Mouse (Mus musculus) stomach, postnatal 0 days (tissue): ENCODE data around the gene Glrx. TPM values are rescaled to one million over a fixed set of nuclear protein-coding genes. Genes with fewer than 3 reads are reported as not detected.

Experiments used
- ATAC-seq: fragments of 200-750 bp; cut with Nextera tagmentation; 2 replicates; pipeline ENCODE4 v1.8.0; 2017; ENCODE audit not compliant: low FRiP score, low TSS enrichment
- DNase-seq: peaks from one replicate; pipeline ENCODE4 v3.0.0-alpha.2; 2016; ENCODE audit warnings: low spot score
- H3K27ac ChIP-seq: fragments of 300-500 bp; sonication (generic); replicated peaks from 2 replicates; pipeline ENCODE4 v1.5.1; 2014; ENCODE audit warnings: mild to moderate bottlenecking, control low read depth
- H3K27me3 ChIP-seq: fragments of 300-500 bp; sonication (generic); 2 replicates; pipeline ENCODE4 v1.6.1; 2014; ENCODE audit warnings: low read length; ENCODE audit not compliant: control insufficient read depth, insufficient read depth
- H3K36me3 ChIP-seq: fragments of 300-500 bp; sonication (generic); 2 replicates; pipeline ENCODE4 v1.6.1; 2014; ENCODE audit warnings: low read length, mixed read lengths; ENCODE audit not compliant: control insufficient read depth, insufficient read depth
- H3K4me1 ChIP-seq: fragments of 300-500 bp; sonication (generic); replicated peaks from 2 replicates; pipeline ENCODE4 v1.6.1; 2014; ENCODE audit warnings: antibody characterized with exemption; ENCODE audit not compliant: control insufficient read depth, insufficient read depth
- H3K4me2 ChIP-seq: fragments of 300-500 bp; sonication (generic); replicated peaks from 2 replicates; pipeline ENCODE4 v1.6.1; 2014; ENCODE audit warnings: low read depth, mild to moderate bottlenecking, control low read depth, moderate library complexity
- H3K4me3 ChIP-seq: fragments of 300-500 bp; sonication (generic); 2 replicates; pipeline ENCODE4 v1.5.1; 2014; ENCODE audit warnings: low read depth, low read length, control low read depth
- H3K9ac ChIP-seq: fragments of 300-500 bp; sonication (generic); 2 replicates; pipeline ENCODE4 v1.6.1; 2014; ENCODE audit warnings: mild to moderate bottlenecking, low read length, control low read depth, mixed read lengths
- H3K9me3 ChIP-seq: fragments of 300-500 bp; sonication (generic); 2 replicates; pipeline ENCODE4 v1.6.1; 2016; ENCODE audit warnings: low read length; ENCODE audit not compliant: control insufficient read depth
- CTCF ChIP-seq: IDR thresholded peaks from 2 replicates; pipeline ENCODE4 v1.5.1; 2016; ENCODE audit warnings: antibody characterized with exemption, low read depth, mild to moderate bottlenecking, moderate library complexity
- EP300 ChIP-seq: optimal IDR thresholded peaks from 2 replicates; pipeline ENCODE3; 2016; ENCODE audit warnings: antibody characterized with exemption
- WGBS: fragments of 180-500 bp; shearing (Covaris S2); extraction: QIAGEN DNeasy Blood & Tissue Kit; methylation state at CpG from one replicate; pipeline ENCODE4 v1.1.7; 2014; 5-methylcytosine and 5-hydroxymethylcytosine counted together
- polyA plus RNA-seq: library from polyadenylated mRNA; unstranded; fragments of >200 nt; fragmentation: Nextera tagmentation; extraction: Ambion mirVana; gene quantifications from 2 replicates; pipeline ENCODE4 v1.2.1, GENCODE M21; 2015

Glrx gene
- 416 and 426 TPM in 2 replicates for polyA plus RNA-seq

DNA sequence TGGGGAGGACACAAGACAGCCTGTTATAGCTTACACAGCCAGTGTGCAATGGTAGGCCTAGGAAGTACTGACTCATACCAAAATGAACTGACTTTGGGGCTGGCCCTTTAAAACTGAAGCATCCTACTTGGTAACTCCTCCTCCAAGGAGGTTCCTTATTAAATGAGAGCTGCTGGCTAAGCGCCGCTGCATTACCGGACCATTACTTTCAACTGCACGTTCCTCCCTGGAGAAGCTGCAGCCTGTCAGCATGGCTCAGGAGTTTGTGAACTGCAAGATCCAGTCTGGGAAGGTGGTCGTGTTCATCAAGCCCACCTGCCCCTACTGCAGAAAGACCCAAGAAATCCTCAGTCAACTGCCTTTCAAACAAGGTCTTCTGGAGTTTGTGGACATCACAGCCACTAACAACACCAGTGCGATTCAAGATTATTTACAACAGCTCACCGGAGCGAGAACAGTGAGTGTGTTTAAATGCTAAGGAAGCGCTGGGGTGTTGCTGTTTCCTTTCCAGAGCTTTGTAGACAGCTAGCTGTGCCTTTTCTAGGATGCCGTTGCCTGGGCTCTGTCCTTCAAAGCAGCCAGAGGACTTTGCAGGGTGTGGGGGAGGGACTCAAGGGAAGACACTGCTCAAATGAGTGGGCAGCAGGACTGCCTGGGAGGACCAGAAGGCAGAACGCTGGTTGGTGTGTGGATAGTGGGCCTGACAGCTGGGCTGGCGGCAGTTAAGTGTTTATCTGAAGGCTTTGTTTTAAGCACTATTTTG, at the start of gene Glrx:
Gene Glrx (plus strand): TSS at position 150 of the 763 bp plus-strand sequence.
- WGBS: under 1% methylated on average over 12 of the region's 12 CpGs
- H3K9ac ChIP-seq: peak within 1 kb of the TSS; percentile 63
- ATAC-seq: peak; percentile 88

DNA sequence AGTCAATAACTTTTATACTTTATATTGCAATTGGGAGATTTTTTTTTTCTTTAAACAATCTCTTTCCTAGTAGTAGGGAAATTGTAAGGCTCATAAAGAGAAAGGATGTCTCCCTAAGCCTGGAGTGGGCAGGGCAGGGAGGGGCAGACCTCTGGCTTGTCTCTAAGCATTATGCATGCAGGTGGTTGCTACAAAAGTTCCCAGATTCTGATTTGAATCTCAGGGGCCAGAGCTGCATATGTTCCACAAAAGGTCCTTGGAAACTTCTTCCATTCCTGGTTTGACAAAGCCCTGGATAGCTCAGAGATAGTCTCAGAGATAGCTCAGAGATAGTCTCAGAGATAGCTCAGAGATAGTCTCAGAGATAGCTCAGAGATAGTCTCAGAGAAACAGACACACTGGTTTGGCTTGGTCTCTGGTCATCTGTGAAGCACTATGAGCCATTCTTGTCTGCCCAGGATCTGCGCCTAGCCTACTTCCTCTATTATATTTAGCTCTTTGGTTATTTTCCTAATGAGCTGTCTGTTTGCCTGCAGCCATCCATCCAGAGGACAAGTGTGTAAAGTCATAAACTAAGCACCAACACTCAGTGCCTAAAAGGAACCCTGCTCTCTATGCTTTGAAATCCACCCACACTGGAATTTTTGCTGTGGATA, 49.0 kb upstream of the Glrx start:
- no peaks in the 10 kb centered on the region for H3K9me3 ChIP-seq
- 69% methylated on average over 1 of the region's 1 CpGs for WGBS
- H3K9ac ChIP-seq: no peak overlapping the region
- H3K36me3 ChIP-seq: no peaks in the 10 kb centered on the region
- H3K4me1 ChIP-seq: no peaks in the 10 kb centered on the region
- H3K4me2 ChIP-seq: no peak overlapping the region
- no peak overlapping the region for H3K4me3 ChIP-seq
- no peak overlapping the region for H3K27ac ChIP-seq
- ATAC-seq (no peak), DNase-seq (no peak)
- no peaks in the 10 kb centered on the region for H3K27me3 ChIP-seq
- no peak for TF ChIP-seq CTCF

More for the DNA sequence above, at the start of gene Glrx:
- peak within 1 kb of the TSS; percentile 88 for H3K27ac ChIP-seq
- H3K27me3 ChIP-seq: no peaks in the 10 kb centered on the region
- peak within 1 kb of the TSS; percentile 69 for H3K4me2 ChIP-seq
- TF ChIP-seq CTCF (no peak), EP300 (no peak)
- no peaks in the 10 kb centered on the region for H3K36me3 ChIP-seq
- peak; percentile 76 for DNase-seq
- no peaks in the 10 kb centered on the region for H3K9me3 ChIP-seq
- peak within 1 kb of the TSS; percentile 66 for H3K4me3 ChIP-seq
- H3K4me1 ChIP-seq: peaks cover 2% of the 10 kb centered on the region

DNA sequence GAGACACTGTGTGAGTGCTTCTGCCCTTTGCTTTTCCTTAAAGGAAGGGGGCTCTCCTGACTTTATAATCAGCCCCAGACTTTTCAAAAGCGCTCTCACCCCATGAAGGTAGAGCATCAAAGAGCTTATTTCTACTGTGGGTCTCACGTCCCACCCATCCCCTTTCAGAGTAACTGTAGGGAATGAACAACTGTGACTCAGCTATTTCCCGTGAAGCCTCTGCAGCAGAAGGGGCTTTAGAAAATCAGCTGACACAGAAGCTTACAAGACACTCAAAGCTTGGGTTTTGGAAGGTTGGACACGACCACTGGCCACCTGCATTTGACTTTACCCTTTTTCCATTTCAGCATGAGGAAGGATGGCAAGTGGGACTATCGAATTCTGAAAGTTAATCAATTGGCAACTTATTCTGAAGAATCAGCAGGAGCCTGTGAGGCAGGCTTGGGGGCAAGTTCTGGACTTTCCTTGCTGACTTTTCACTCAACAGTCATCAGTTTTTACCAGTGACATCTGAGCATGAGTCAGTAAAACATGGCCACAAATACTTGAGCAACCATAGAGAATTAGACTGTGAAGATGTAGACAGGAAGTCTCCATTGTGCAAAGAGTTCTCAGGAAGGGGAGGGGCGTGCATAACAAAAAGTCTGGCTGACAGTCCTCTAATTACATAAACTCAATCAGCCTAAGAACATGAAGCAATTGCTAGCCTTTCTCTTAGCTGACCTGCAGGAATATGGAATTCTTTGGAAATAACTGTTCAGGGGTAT, 45.6 kb upstream of the Glrx start:
- DNase-seq (peak; percentile 9), ATAC-seq (no peak)
- H3K36me3 ChIP-seq: no peaks in the 10 kb centered on the region

DNA sequence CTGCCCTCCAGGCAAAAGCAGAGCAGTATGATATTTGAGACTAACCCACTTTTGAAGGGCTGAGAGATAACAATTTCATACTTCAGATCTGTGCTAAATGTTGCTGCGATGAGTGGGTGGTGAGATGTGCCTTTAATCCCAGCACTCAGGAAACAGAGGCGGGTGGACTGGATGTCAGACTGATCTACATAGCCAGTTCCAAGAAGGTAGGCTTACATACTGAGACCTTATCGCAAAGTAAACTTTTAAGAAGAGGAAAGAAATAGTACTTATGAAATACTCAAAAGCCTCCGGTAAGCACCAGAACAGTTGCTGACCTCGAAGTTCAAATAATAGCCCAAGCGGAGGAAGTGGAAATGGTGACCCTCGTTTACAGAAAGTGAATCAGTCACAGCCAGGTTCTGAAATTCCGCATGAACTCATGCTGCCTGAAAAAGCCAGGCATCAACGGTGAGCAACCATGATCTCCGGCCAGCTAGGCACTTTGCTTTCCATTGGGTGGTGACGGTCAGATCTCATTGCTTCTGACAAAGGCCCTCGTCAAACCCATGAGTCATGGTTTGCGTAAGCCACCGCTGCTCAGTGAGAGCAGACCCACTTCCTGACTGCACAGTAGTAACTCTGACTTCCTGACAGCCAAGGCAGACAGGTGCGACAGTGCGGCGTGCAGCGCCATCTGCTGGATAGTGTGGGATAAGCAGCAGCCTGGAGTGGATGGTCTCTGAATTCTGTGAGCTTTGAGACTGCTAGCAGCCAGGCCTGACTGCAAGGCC, 42.1 kb upstream of the Glrx start:
- DNase-seq (peak; percentile 96), ATAC-seq (peak; percentile 99)
- no peaks in the 10 kb centered on the region; the same call in 1 of the 2 replicates for H3K4me1 ChIP-seq
- peak overlapping the region; percentile 25 for H3K4me3 ChIP-seq
- 13% methylated on average over 18 of the region's 18 CpGs for WGBS
- no peak for TF ChIP-seq EP300
- TF ChIP-seq CTCF: peak; percentile 100
- H3K9me3 ChIP-seq: no peaks in the 10 kb centered on the region
- no peaks in the 10 kb centered on the region for H3K27me3 ChIP-seq
- H3K27ac ChIP-seq: peak overlapping the region; percentile 50
- no peak overlapping the region for H3K9ac ChIP-seq
- peak overlapping the region; percentile 49 for H3K4me2 ChIP-seq
- no peaks in the 10 kb centered on the region for H3K36me3 ChIP-seq

More for the DNA sequence above, 45.6 kb upstream of the Glrx start:
- Histone ChIP-seq H3K9me3 (no peaks in the 10 kb centered on the region), H3K9ac (no peak overlapping the region), H3K4me2 (no peak overlapping the region), H3K27ac (no peak overlapping the region), H3K27me3 (no peaks in the 10 kb centered on the region), H3K4me1 (no peaks in the 10 kb centered on the region; the same call in 1 of the 2 replicates), H3K4me3 (no peak overlapping the region)
- WGBS: 69% methylated on average over 6 of the region's 6 CpGs
- no peak for TF ChIP-seq CTCF
- TF ChIP-seq EP300: no peak

DNA sequence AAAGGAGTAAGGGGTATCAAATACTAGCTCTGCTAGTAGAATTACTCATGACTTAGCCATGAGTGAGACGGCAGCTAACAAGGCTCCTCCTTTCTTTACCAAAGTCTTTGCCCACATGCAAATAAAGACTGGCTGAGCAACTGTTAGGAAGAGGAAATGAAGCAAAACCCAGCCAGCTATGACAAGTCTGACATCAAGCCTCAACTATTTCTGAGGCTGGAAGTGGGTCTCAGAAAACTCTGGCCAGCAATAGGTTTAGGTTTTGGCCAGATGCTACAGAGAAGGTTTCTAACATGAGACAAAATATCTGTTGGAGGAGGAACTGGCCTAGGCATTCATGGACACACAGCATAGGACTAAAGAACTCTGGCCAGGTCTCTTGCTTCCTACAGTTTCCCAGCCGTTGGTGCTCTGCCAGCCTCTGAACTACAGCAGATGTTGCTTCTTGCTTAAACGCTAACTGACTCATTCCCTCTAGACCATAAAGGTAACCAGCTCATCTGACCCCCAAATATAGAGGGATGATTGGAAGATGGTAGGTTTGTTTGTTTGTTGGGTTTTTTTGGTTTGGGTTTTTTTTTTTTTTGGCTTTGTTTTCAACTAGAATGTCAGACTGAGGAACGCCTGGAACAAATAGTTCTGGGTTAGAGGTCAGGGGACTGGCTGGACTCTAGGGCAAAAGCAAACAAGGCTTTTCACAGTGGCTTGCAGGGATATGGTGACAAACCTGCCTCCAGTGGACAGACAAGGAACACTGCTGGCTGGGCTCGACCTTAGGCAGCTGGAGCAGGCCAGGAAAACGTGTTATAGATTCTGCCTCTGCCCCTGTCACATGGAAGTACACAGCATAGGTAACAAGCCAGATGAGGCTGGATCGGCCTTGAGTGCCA, 41.0 kb upstream of the Glrx start:
- Histone ChIP-seq H3K36me3 (no peaks in the 10 kb centered on the region), H3K27ac (peak overlapping the region; percentile 83), H3K4me3 (no peak overlapping the region), H3K4me1 (no peaks in the 10 kb centered on the region; the same call in 1 of the 2 replicates), H3K9me3 (no peaks in the 10 kb centered on the region), H3K4me2 (no peak overlapping the region), H3K27me3 (no peaks in the 10 kb centered on the region), H3K9ac (no peak overlapping the region)
- ATAC-seq (peak; percentile 72), DNase-seq (peak; percentile 52)
- TF ChIP-seq EP300 (no peak), CTCF (peak; percentile 60)
- 52% methylated on average over 7 of the region's 7 CpGs for WGBS
